Mouse (Mus musculus) embryonic facial prominence, embryonic 13.5 days (tissue): ENCODE data around the gene Anks3. TPM values are rescaled to one million over a fixed set of nuclear protein-coding genes. Genes with fewer than 3 reads are reported as not detected.
A peak's percentile ranks its signal among the peaks of the same experiment; 100 is the strongest.

Experiments used
- ATAC-seq: fragments of 200-750 bp; cut with Nextera tagmentation; 2 replicates; pipeline ENCODE4 v1.8.0; 2017; ENCODE audit warnings: low read depth; ENCODE audit not compliant: insufficient number of reproducible peaks, insufficient read depth, low FRiP score, low TSS enrichment
- H3K27ac ChIP-seq: fragments of 300-500 bp; sonication (generic); 2 replicates; pipeline ENCODE4 v1.5.1; 2015; ENCODE audit warnings: moderate library complexity, mild to moderate bottlenecking, inconsistent platforms
- H3K27me3 ChIP-seq: fragments of 300-500 bp; sonication (generic); 2 replicates; pipeline ENCODE4 v1.6.1; 2015; ENCODE audit warnings: mild to moderate bottlenecking, inconsistent platforms
- H3K36me3 ChIP-seq: fragments of 300-500 bp; sonication (generic); 2 replicates; pipeline ENCODE4 v1.6.1; 2015; ENCODE audit warnings: mild to moderate bottlenecking, inconsistent platforms
- H3K4me1 ChIP-seq: fragments of 300-500 bp; sonication (generic); 2 replicates; pipeline ENCODE4 v1.6.1; 2015; ENCODE audit warnings: inconsistent platforms
- H3K4me2 ChIP-seq: fragments of 300-500 bp; sonication (generic); 2 replicates; pipeline ENCODE4 v1.6.1; 2015; ENCODE audit warnings: moderate library complexity, mild to moderate bottlenecking, inconsistent platforms
- H3K4me3 ChIP-seq: fragments of 300-500 bp; sonication (generic); 2 replicates; pipeline ENCODE4 v1.5.1; 2015; ENCODE audit warnings: mild to moderate bottlenecking, inconsistent platforms
- H3K9ac ChIP-seq: fragments of 300-500 bp; sonication (generic); 2 replicates; pipeline ENCODE4 v1.6.1; 2015; ENCODE audit warnings: mild to moderate bottlenecking, inconsistent platforms
- H3K9me3 ChIP-seq: fragments of 300-500 bp; sonication (generic); 2 replicates; pipeline ENCODE4 v1.6.1; 2016; ENCODE audit warnings: inconsistent platforms
- WGBS: fragments of 180-500 bp; shearing (Covaris S2); methylation state at CpG from one replicate; pipeline ENCODE4 v1.1.7; 2015; ENCODE audit warnings: mixed read lengths; 5-methylcytosine and 5-hydroxymethylcytosine counted together
- polyA plus RNA-seq: library from polyadenylated mRNA; unstranded; fragments of >200 nt; fragmentation: Nextera tagmentation; extraction: Ambion mirVana; gene quantifications from 2 replicates; pipeline ENCODE4 v1.2.1, GENCODE M21; 2015

Gene Anks3
- polyA plus RNA-seq, 1 experiment from 2014 or later: 68.4 TPM

DNA sequence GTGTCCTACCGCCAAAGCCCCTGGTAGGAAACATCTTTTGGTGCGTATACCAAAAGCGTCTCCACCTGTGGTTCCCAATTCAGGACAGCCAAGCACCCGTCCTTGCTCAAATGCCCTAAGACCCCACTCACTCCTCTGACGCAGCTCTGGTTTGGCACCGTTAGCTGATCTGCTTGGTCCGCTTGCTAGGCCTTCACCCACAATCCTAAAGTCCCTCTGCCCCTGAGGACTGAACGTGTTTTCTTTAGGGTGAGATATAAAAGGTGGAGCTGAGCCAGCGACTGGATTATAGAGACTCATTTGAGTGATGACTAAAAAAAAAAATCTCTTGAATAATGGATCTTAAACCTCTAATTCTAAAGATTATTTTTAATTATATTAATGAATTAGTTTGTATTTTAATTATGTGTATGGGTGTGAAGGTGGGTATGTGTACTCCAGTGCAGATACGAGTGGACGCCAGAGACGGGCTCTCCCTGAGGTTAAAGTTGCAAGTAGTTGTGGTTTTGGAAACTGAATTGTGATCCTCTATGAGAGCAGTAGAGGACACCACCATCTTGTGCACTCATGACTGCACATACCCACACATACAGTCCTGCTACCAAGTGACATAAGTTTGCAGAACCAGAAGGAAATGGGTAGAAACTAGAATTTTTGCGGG is 856 bp upstream of the Anks3 start:
- Histone ChIP-seq H3K4me1 (peaks cover 22% of the 10 kb centered on the region), H3K4me2 (peak overlapping the region; percentile 84), H3K4me3 (peak overlapping the region; percentile 95), H3K27ac (peak overlapping the region; percentile 87; the same call in 1 of the 2 replicates), H3K9ac (peak overlapping the region; percentile 94), H3K9me3 (no peaks in the 10 kb centered on the region), H3K27me3 (no peaks in the 10 kb centered on the region), H3K36me3 (peaks cover 11% of the 10 kb centered on the region; the same call in 1 of the 2 replicates)
- ATAC-seq: no peak; the same call in 1 of the 2 replicates
- 22% methylated on average over 13 of the region's 13 CpGs for WGBS

DNA sequence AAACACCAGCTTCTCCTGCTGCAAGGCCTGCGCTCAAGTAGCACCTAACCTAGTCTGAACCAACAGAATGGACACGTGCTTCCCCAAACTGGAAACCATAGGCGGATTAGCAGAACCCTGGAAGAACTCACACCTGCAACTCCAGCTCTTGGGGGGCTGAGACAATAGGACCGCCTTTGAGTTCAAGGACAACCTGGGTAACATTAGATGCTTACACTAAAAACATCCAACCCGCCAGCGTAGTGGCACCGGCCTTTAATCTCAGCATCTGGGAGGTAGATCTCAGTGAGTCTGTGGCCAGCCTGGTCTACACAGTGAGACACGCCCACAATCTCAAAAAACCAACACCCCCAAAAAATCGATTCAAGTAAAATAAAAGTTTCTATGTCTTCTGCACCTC is 659 bp downstream of the Anks3 start:
- H3K9me3 ChIP-seq: no peaks in the 10 kb centered on the region
- H3K27ac ChIP-seq: peak overlapping the region; percentile 87; the same call in 1 of the 2 replicates
- H3K36me3 ChIP-seq: peaks cover 22% of the 10 kb centered on the region
- ATAC-seq: no peak
- H3K27me3 ChIP-seq: no peaks in the 10 kb centered on the region
- peaks cover 22% of the 10 kb centered on the region for H3K4me1 ChIP-seq
- peak overlapping the region; percentile 95 for H3K4me3 ChIP-seq
- 35% methylated on average over 9 of the region's 9 CpGs for WGBS
- peak overlapping the region; percentile 94 for H3K9ac ChIP-seq
- peak overlapping the region; percentile 84 for H3K4me2 ChIP-seq

DNA sequence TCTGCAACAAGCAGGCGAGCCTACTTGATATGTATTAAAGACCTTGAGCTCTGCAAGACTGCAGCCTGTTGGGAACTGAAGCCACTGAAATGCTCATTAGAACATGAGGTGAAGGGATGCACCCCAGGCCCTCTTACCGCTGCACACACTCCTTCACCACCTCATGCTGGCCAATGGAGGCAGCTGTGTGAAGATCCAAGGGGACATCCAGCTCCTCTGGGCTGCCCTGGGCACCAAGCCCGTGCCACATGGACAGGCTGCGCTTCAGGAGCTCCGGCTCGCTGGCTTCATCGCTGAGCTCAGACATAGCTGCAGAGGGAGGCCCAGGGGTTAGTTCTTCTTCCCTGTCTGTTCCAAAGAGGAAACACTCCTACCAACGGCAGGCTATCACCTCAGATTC is 3.7 kb downstream of the Anks3 start:
- H3K4me2 ChIP-seq: no peak overlapping the region
- 89% methylated on average over 8 of the region's 8 CpGs for WGBS

DNA sequence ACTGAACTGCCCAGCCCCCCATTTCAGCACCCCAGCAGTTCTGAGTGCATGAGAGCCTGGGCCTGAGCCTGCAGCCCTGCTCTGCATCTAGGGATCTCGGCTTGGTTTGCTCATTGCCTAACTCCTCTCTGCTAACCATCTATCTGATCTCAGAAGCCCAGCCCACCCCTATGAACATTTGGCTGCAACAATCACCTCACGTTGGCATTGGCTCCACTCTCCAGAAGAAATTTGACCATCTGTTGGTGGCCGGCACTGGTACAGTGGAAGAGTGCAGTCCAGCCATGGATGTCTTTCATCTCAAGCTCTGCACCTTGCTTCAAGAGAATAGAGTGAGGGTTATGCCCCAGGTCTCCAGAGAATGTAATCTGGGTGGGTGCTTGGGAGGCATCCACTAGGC is 6.6 kb downstream of the Anks3 start:
- Histone ChIP-seq H3K27me3 (no peaks in the 10 kb centered on the region), H3K9ac (no peak overlapping the region), H3K27ac (no peak overlapping the region), H3K36me3 (peaks cover 76% of the 10 kb centered on the region), H3K4me2 (no peak overlapping the region), H3K4me1 (peaks cover 6% of the 10 kb centered on the region), H3K4me3 (no peak overlapping the region), H3K9me3 (no peaks in the 10 kb centered on the region)
- ATAC-seq: no peak
- 91% methylated on average over 3 of the region's 3 CpGs for WGBS

More for the DNA sequence above, 3.7 kb downstream of the Anks3 start:
- Histone ChIP-seq H3K4me3 (no peak overlapping the region), H3K27ac (no peak overlapping the region), H3K36me3 (peaks cover 48% of the 10 kb centered on the region), H3K9ac (no peak overlapping the region), H3K27me3 (no peaks in the 10 kb centered on the region), H3K4me1 (peaks cover 20% of the 10 kb centered on the region), H3K9me3 (no peaks in the 10 kb centered on the region)
- ATAC-seq: no peak

DNA sequence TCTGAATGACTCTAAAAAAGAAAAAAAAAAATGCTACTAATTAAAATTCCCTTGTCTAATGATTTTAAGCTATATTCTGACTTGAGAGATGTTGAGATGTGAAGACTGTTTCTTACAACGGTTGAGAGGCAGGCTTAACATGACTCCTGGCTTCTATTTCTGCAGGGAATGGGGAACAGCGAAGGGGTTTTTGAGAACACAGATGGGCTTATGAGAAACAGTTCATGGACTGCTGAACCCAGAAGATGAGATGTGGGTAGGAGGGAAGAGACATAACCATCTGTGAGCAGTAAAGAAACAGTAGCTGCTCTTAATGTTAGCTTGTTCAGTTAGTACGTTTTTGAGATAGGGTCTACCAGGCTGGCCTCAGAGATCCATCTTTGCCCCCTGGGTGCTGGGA is 7.4 kb downstream of the Anks3 start:
- Histone ChIP-seq H3K9ac (no peak overlapping the region), H3K4me2 (no peak overlapping the region), H3K36me3 (peaks cover 85% of the 10 kb centered on the region), H3K9me3 (no peaks in the 10 kb centered on the region), H3K27me3 (no peaks in the 10 kb centered on the region), H3K4me3 (no peak overlapping the region), H3K27ac (no peak overlapping the region), H3K4me1 (no peaks in the 10 kb centered on the region)
- WGBS: 90% methylated on average over 3 of the region's 3 CpGs
- no peak for ATAC-seq

DNA sequence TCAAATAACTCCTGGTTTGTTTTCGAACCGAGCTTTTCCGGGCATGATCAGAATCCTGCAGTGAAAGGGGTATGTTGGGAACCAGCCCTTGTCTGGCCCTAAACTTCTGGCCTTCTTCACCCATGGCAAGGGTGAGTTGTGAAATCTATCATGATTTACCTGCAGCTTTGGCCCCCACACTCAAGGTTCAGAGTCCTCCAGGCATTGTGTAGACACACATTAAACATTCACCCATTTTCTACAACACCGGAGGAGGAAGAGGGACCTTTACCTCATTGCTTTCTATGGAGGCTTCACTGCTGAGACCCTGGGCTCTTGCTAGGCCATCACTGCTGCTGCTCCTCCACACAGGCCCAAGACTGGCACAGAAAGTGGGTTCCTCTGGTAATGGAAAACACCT is 16.6 kb downstream of the Anks3 start:
- Histone ChIP-seq H3K27me3 (no peaks in the 10 kb centered on the region), H3K9ac (no peak overlapping the region), H3K36me3 (peaks cover 87% of the 10 kb centered on the region), H3K4me3 (no peak overlapping the region), H3K4me2 (no peak overlapping the region), H3K4me1 (no peaks in the 10 kb centered on the region), H3K27ac (no peak overlapping the region), H3K9me3 (no peaks in the 10 kb centered on the region)
- no peak for ATAC-seq
- WGBS: 93% methylated on average over 4 of the region's 4 CpGs

DNA sequence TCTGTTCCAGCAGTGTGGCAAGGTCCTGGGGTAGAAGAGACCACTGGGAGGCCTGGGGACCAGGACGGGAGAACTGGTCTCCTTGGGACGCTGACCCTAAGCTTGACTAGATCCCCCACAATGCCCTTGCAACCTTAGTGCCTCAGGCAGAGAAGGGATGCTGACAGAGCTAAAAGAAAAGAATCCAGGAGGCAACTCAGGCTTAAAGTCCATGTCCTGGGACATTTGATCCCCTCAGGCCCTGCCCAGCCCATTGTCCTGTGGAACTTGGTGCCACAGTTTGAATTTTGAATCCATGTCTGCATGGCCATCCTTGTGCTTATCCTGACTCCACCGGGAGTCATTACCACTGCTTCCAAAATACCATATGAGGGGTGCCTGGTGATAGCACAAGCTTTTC is 17.9 kb downstream of the Anks3 start:
- no peak overlapping the region for H3K4me2 ChIP-seq
- ATAC-seq: no peak
- H3K9me3 ChIP-seq: no peaks in the 10 kb centered on the region
- peaks cover 87% of the 10 kb centered on the region for H3K36me3 ChIP-seq
- H3K4me1 ChIP-seq: no peaks in the 10 kb centered on the region
- no peak overlapping the region for H3K27ac ChIP-seq
- H3K9ac ChIP-seq: no peak overlapping the region
- WGBS: 81% methylated on average over 3 of the region's 3 CpGs
- H3K27me3 ChIP-seq: no peaks in the 10 kb centered on the region
- H3K4me3 ChIP-seq: no peak overlapping the region

DNA sequence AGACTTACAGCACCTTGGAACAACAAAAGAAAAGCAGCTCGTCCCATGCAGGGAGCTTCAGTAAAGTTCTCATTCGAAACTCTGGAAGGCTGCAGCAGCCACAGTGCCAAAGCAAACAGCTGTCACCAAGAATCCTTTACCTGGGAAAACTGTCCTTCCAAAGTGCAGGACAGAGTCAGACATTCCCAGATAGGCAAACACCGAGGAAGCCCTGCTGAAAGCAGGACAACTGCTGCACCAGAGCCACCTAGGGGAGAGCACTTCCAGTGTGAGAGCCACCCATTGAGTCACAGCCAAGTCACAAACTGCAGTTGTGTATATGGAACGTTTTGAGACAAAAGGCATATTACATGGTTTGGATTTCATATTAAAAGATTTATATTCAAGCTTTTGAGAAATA is 18.6 kb downstream of the Anks3 start:
- Histone ChIP-seq H3K27ac (no peak overlapping the region), H3K9me3 (no peaks in the 10 kb centered on the region), H3K4me2 (no peak overlapping the region), H3K4me1 (peaks cover 3% of the 10 kb centered on the region; the same call in 1 of the 2 replicates), H3K36me3 (peaks cover 88% of the 10 kb centered on the region), H3K27me3 (no peaks in the 10 kb centered on the region), H3K4me3 (no peak overlapping the region), H3K9ac (no peak overlapping the region)
- ATAC-seq: no peak
- WGBS: 81% methylated on average over 4 of the region's 4 CpGs

DNA sequence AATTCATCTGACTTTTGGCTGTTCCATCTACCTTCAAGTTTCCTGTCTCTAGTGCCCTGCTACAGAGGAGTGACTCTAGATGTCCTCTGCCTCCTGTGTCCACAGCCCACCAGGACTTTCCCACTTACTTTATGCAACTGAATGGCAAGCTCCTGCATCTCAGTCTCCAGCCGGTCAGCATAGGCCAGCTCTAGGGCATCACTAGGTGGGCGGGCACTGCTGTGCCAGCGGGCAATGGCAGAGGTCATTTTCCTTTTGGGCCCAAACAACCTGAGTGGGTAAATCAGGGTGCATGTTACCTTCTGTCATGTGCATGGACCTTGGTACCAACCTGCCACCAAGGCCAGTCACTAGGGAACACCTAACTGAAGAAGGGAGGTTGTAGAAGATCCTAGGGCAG is 20.6 kb downstream of the Anks3 start:
- Histone ChIP-seq H3K9me3 (no peaks in the 10 kb centered on the region), H3K4me1 (peaks cover 15% of the 10 kb centered on the region), H3K27ac (no peak overlapping the region), H3K4me2 (no peak overlapping the region), H3K4me3 (no peak overlapping the region), H3K36me3 (peaks cover 81% of the 10 kb centered on the region), H3K9ac (no peak overlapping the region), H3K27me3 (no peaks in the 10 kb centered on the region)
- ATAC-seq: no peak
- WGBS: 96% methylated on average over 3 of the region's 3 CpGs

DNA sequence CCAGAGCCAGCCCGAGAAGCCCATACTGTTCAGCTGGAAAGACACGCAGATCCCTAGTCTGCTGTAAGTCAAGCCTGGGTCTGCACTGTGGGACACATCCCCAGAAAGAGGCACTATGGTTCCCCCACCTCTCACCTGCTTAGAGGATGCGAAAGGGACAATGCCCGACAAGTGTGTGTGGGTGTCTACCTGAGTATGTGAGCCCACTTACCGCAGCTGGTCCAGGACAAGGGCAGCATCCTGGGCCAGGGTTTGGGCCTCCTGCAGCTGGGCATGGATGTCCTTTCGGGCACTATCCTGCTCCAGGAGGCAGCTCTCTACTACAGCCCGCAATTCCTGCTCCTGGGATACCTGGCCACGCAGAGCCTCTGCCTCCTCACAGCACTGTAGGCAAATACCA is 21.1 kb downstream of the Anks3 start:
- Histone ChIP-seq H3K9ac (no peak overlapping the region), H3K27ac (no peak overlapping the region), H3K4me2 (no peak overlapping the region), H3K27me3 (no peaks in the 10 kb centered on the region), H3K9me3 (no peaks in the 10 kb centered on the region), H3K4me1 (peaks cover 18% of the 10 kb centered on the region), H3K4me3 (no peak overlapping the region), H3K36me3 (peaks cover 79% of the 10 kb centered on the region)
- ATAC-seq: no peak
- 93% methylated on average over 8 of the region's 8 CpGs for WGBS

DNA sequence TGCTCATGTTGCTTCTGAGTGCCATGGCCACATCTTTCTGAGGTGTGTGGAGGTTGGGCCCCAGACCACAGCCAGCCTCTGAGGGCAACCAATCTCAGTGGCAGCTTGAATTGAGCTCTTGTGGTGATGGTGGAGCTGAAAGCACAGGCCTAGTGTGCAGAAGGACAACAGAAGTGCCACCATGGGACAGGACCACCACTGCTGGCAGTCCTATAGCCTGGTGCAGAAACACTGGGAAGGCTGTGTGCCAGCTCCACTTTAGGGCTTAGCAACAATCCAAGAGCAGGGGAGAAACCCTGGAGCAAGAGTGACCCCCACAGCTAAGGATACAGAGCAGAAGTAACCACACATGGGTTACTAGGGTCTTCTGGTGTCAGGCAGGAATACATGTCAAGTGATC is 23.0 kb downstream of the Anks3 start:
- Histone ChIP-seq H3K9ac (no peak overlapping the region), H3K27me3 (no peaks in the 10 kb centered on the region), H3K4me2 (no peak overlapping the region), H3K9me3 (no peaks in the 10 kb centered on the region), H3K27ac (no peak overlapping the region), H3K4me3 (no peak overlapping the region), H3K36me3 (peaks cover 79% of the 10 kb centered on the region), H3K4me1 (peaks cover 18% of the 10 kb centered on the region)
- ATAC-seq: no peak

DNA sequence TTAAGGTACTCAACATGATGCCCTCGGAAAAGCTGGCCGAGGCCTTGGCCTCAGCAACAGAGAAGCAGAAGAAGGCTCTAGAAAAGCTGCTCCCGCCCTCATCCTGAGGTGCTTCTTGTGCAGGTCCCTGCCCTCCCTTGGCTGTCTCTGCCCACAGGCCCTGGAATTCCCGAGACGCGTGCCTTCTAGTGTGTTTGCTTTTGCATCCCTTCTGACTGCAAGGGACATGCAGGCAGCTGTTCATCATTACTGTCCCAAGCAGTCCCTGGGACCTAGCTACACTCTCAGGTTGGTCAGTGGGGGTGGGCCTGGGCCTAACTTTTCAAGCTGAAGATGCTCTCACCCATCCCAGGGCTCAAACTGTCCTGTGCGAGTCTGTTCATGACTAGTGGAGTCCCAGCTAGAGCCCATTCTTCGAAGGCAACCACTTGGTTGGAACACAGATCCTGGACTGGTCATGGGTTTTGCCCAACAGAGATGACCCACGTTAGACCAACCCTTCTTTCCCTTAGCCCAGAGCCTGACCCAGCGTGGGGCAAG is 23.6 kb downstream of the Anks3 start:
- 0 out of 2 replicates have a peak overlapping the region, but pooled peaks have one; percentile 91 for H3K27ac ChIP-seq
- peaks cover 18% of the 10 kb centered on the region for H3K4me1 ChIP-seq
- ATAC-seq: no peak
- H3K4me2 ChIP-seq: peak overlapping the region; percentile 89
- H3K36me3 ChIP-seq: peaks cover 81% of the 10 kb centered on the region
- H3K27me3 ChIP-seq: no peaks in the 10 kb centered on the region
- H3K9ac ChIP-seq: peak overlapping the region; percentile 95; the same call in 1 of the 2 replicates
- 90% methylated on average over 10 of the region's 10 CpGs for WGBS
- H3K4me3 ChIP-seq: peak overlapping the region; percentile 94
- H3K9me3 ChIP-seq: no peaks in the 10 kb centered on the region
